Mouse (Mus musculus) thymus, adult 2 months (tissue): ENCODE measurements around the gene Mapkap1. TPM values are rescaled to one million over a fixed set of nuclear protein-coding genes. Genes with fewer than 3 reads are reported as not detected.

Experiments used
- DNase-seq: peaks from one replicate; pipeline ENCODE4 v3.0.0; 2021
- H3K27ac ChIP-seq: fragments of 200-500 bp; 2 replicates; pipeline ENCODE4 v1.5.1; 2012; ENCODE audit warnings: low read length, control low read depth; ENCODE audit not compliant: control insufficient read depth, insufficient read depth
- H3K27me3 ChIP-seq: fragments of 200-500 bp; 2 replicates; pipeline ENCODE4 v1.6.1; 2012; ENCODE audit warnings: mild to moderate bottlenecking, low read length, moderate library complexity, mixed read lengths; ENCODE audit not compliant: control insufficient read depth, insufficient read depth
- H3K36me3 ChIP-seq: fragments of 200-500 bp; 2 replicates; pipeline ENCODE4 v1.6.1; 2012; ENCODE audit warnings: mild to moderate bottlenecking, low read length, moderate library complexity; ENCODE audit not compliant: control insufficient read depth, insufficient read depth
- H3K4me1 ChIP-seq: fragments of 200-500 bp; replicated peaks from 2 replicates; pipeline ENCODE4 v1.6.1; 2012; ENCODE audit warnings: low read length; ENCODE audit not compliant: control insufficient read depth, insufficient read depth
- H3K4me3 ChIP-seq: fragments of 200-500 bp; 2 replicates; pipeline ENCODE4 v1.5.1; 2012; ENCODE audit warnings: mild to moderate bottlenecking, low read length, control low read depth, moderate library complexity; ENCODE audit not compliant: control insufficient read depth, insufficient read depth
- CTCF ChIP-seq: fragments of 200-500 bp; IDR thresholded peaks from 2 replicates; pipeline ENCODE4 v1.5.1; 2012; ENCODE audit warnings: mild to moderate bottlenecking, control low read depth, low read length, moderate library complexity, borderline replicate concordance; ENCODE audit not compliant: control insufficient read depth, poor library complexity, insufficient read depth; ENCODE audit errors: extremely low read depth
- POLR2A ChIP-seq: fragments of 200-500 bp; IDR thresholded peaks from 2 replicates; pipeline ENCODE4 v1.6.1; 2012; ENCODE audit warnings: mild to moderate bottlenecking, low read length, control low read depth, moderate library complexity; ENCODE audit not compliant: control insufficient read depth, poor library complexity, insufficient read depth; ENCODE audit errors: extremely low read depth
- WGBS: fragments of 180-500 bp; shearing (Covaris S2); methylation state at CpG from one replicate; pipeline ENCODE4 v1.1.7; 2018; 5-methylcytosine and 5-hydroxymethylcytosine counted together
- polyA plus RNA-seq: library from polyadenylated mRNA; depleted of rRNA; stranded (reverse); fragments of >200 nt; gene quantifications from 2 replicates; pipeline ENCODE4 v1.2.3, GENCODE M21; 2012

Mapkap1 gene
- polyA plus RNA-seq, 1 experiment, result 42.6 TPM

DNA sequence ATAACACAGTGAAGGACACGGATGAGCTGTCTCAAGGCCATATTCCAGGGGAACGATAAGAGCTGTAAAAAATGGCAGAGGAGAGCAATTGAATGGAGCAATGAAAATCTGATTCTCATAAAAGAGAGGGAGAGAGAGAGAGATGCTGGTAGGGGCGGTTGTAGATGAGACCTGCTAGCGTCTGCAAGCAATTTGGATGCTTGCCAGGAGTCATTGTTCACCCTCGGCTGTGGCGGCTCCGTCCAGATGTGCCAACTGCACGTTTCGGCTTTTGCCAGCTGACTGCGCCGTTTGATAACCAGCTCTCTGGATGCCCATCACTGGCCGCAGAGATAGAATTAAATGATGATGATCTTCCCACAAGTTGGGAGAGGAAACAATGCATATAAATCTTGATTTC, 128.4 kb downstream of the Mapkap1 start:
- Histone ChIP-seq H3K4me1 (no peaks in the 10 kb centered on the region), H3K27ac (no peak overlapping the region), H3K4me3 (no peak overlapping the region), H3K27me3 (no peaks in the 10 kb centered on the region), H3K36me3 (no peaks in the 10 kb centered on the region)
- DNase-seq, result no peak
- no peak for TF ChIP-seq CTCF
- TF ChIP-seq POLR2A, result no peak
- 94% methylated on average over 12 of the region's 12 CpGs for WGBS

DNA sequence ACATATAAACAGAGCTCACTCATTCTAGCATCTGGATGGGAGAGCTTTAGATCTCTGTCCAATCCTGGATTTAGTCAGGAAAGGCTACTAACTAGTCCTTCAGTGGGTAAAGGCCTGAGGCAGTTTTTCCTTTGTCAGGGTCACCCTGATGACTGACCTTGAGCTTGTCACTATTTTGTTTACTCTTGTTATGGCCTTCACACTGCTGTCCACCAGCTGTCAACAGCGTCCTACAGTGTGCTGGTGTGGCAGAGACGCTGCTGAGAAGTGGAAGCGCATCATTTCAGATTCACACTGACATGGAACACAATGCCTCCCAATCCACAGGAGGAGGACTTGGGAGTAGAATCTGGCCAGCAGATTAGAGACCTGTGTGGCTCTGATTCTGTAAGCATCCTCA, 130.8 kb downstream of the Mapkap1 start:
- no peak for DNase-seq
- Histone ChIP-seq H3K36me3 (no peaks in the 10 kb centered on the region), H3K4me1 (no peaks in the 10 kb centered on the region), H3K27me3 (no peaks in the 10 kb centered on the region), H3K4me3 (no peak overlapping the region), H3K27ac (no peak overlapping the region)
- WGBS, result 98% methylated on average over 3 of the region's 3 CpGs
- TF ChIP-seq CTCF (no peak), POLR2A (no peak)

DNA sequence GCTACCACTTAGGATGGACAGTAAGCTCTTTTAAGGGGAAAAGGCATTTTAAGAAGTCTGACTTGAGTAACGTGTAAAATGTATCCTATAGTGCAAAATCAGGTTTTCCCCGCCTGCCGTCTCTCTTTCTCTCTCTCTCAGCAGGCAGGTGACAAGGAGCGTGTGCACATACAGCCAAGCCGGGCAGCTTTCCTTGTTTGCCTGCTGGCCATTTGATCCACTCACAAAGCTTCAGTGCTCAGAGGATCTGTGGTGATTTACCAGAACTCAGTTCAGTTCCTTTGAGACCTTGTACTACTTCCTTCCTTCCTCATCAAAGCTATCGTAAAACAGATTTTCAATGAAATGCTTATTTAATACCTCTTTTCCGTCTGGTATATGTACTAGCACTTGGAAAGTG, 137.0 kb downstream of the Mapkap1 start:
- Histone ChIP-seq H3K36me3 (no peaks in the 10 kb centered on the region), H3K4me1 (no peaks in the 10 kb centered on the region), H3K27ac (no peak overlapping the region), H3K27me3 (no peaks in the 10 kb centered on the region), H3K4me3 (no peak overlapping the region)
- no peak for DNase-seq
- WGBS, result 95% methylated on average over 7 of the region's 7 CpGs
- no peak for TF ChIP-seq CTCF
- TF ChIP-seq POLR2A, result no peak

DNA sequence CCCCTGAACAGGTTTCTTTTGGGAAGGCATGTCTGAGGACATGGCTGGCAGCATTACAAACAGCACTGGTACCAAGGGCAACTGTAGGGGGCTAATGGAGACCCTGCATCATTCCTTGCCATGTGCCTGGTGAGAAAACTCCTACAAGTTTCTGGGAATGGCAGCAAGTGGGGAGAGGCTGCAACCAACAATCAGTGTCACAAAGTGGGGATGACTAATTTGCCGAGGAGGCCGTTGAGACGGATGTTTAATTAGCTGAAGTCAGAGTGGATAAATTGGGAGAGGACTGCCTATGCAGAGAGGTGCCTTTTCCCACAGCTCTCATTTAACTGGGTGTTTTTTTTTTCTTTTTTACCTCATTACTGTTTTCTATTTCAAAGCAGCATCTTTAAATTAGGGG, 137.4 kb downstream of the Mapkap1 start:
- WGBS, result 97% methylated on average over 3 of the region's 3 CpGs
- Histone ChIP-seq H3K36me3 (no peaks in the 10 kb centered on the region), H3K27me3 (no peaks in the 10 kb centered on the region), H3K4me3 (no peak overlapping the region), H3K4me1 (no peaks in the 10 kb centered on the region), H3K27ac (no peak overlapping the region)
- DNase-seq, result no peak
- TF ChIP-seq CTCF (no peak), POLR2A (no peak)

DNA sequence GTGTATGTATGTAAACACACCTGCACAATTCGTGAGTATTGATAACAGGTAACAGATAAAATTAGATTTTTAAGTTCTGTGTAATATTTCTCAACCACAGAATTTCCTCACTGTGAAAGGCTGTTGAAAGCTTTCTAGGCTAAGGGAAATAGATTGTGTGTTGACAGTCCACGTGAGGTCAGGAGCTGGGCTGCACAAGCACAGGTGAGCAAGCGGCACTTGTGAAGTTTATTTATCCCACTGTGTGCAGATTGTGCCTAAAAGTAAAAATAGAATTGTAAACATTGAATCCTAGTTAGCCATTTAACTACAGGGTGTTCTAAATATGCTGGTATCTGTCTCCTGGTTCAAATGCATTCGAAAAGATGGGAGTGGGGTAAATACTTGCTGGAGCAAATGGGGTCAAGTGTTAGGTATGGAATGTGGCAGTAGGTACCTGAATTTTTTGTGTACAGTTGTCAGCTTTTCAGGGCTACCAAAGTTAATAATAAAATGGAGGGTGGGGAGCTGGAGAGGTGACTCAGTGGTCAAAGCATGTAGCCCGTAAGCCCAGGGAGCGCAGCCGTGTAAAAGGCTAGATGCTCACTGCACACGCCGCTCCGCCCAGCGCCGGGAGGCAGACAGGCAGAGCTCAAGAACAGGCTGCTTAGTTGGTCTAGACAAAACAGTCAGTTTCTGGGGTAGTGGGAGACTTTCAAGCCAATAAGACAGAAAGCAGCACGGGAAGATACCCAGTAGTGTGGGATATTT, 138.2 kb downstream of the Mapkap1 start:
- TF ChIP-seq CTCF (no peak), POLR2A (no peak)
- H3K36me3 ChIP-seq, result no peaks in the 10 kb centered on the region
- no peak overlapping the region for H3K27ac ChIP-seq
- WGBS, result 98% methylated on average over 13 of the region's 13 CpGs
- no peak for DNase-seq
- H3K4me1 ChIP-seq, result no peaks in the 10 kb centered on the region
- no peak overlapping the region for H3K4me3 ChIP-seq
- H3K27me3 ChIP-seq, result no peaks in the 10 kb centered on the region

DNA sequence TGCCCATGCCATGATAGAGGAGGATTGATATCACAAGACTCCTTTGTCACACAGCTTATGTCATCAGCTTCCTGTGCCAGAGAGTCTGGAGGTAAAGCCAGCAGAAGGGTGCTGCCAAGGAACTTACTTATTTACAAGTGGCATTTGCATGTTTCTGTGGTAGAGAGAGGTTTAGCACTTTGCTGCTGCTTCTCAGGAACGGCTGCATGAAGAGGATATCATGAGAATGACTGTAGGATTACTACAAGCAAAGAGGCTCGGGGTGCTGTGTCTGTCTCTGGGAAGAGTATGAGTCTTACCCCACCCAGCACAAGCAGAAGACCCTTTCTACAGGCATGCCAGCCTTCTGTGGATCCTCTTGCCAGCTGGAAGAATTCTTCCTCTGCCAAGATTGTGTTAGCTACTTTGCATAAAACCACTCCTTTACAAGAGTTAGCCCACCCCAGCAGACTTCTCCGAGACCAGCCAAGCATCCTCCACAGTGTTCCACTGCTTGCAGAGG, 139.7 kb downstream of the Mapkap1 start:
- H3K4me3 ChIP-seq, result no peak overlapping the region
- H3K27ac ChIP-seq, result no peak overlapping the region
- H3K27me3 ChIP-seq, result no peaks in the 10 kb centered on the region
- no peak for DNase-seq
- no peaks in the 10 kb centered on the region for H3K36me3 ChIP-seq
- TF ChIP-seq CTCF, result no peak
- TF ChIP-seq POLR2A, result no peak
- WGBS, result 90% methylated on average over 3 of the region's 3 CpGs
- H3K4me1 ChIP-seq, result no peaks in the 10 kb centered on the region
